Mouse (Mus musculus): ENCODE measurements around the gene Usp2. TPM values are rescaled to one million over a fixed set of nuclear protein-coding genes. Genes with fewer than 3 reads are reported as not detected.

Usp2 gene
- polyA plus RNA-seq, 1 experiment, result 9.6 TPM

DNA sequence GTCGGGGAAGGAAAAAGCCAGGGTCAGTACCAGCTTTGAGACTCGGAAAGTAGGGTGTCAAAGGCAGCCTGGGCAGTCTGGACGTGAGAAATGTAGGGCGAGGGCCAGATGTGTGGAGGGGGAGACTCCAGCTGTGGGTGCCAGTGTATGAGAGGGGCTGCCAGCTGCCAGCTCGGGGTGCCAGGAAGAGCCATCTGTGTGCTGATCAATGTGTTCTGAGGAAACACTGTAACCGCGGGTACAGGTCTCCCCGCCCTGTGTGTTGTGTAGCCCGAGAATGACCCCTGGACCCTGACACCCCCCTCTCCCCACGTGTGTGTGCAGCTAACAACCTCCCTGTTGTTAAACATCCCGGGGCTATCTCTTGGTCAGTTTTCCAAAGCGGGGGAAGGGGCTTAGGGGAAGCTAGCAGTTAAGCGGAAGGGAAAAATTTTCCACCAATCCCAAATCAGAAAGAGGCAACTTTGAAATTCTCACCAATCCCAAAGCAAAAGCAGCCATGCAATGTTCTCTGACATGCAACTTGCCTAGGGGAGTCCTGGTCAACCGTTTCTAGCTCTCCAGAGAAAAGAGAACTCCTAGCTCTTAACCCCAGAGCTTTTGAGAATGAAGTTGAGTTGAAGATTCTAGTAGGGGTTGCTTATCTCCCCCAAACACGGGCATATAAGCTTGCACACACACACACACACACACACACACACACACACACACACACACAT is 579 bp downstream of the Usp2 start:
- Histone ChIP-seq H3K4me1 (ENCODE audit: control insufficient read depth, insufficient read depth, low read length) (peaks cover 2% of the 10 kb centered on the region), H3K27ac (ENCODE audit: insufficient read depth, low read length) (no peak overlapping the region)

DNA sequence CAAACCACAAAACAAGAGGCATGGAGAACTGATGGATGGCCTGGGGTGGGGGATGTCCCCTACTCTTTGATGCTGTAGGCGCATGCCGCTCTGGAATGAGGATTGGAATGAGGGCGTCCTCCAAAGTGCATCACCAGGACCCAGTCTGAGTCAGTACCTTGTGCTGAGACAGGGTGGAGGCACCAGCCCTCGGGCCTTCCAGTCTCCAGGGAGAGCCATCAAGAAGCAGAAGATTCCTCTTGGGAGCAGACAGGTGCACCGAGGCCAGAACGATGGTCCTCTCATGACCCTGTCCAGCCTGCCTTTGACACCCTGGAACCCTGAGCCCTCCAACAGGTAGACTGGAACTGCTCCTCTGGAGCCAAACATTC is 1.1 kb downstream of the Usp2 start:
- H3K4me3 ChIP-seq (ENCODE audit: low read depth, low read length), result no peak overlapping the region
- TF ChIP-seq EP300 (IDR thresholded peaks at IDR 0.05; ENCODE audit: insufficient read depth, low read depth, low read length) (no peak), POLR2A (IDR thresholded peaks at IDR 0.05; ENCODE audit: insufficient read depth, low read length) (no peak), CTCF (IDR thresholded peaks at IDR 0.05; ENCODE audit: low read depth, low read length) (no peak)
- H3K9ac ChIP-seq (ENCODE audit: low read depth, poor library complexity, severe bottlenecking), result no peak overlapping the region
- no peak overlapping the region for H3K27ac ChIP-seq (ENCODE audit: insufficient read depth, low read length)
- H3K4me1 ChIP-seq (ENCODE audit: control insufficient read depth, insufficient read depth, low read length), result peaks cover 2% of the 10 kb centered on the region
- H3K9me3 ChIP-seq (replicated peaks; ENCODE audit: control insufficient read depth, insufficient read depth, low read length, poor library complexity, severe bottlenecking), result no peaks in the 10 kb centered on the region
- no peaks in the 10 kb centered on the region for H3K27me3 ChIP-seq (ENCODE audit: control insufficient read depth, insufficient read depth, low read length, poor library complexity, severe bottlenecking)
- H3K36me3 ChIP-seq (ENCODE audit: control insufficient read depth, insufficient read depth, low read length, poor library complexity, severe bottlenecking), result no peaks in the 10 kb centered on the region

More for the DNA sequence above, 579 bp downstream of the Usp2 start:
- H3K9me3 ChIP-seq (replicated peaks; ENCODE audit: control insufficient read depth, insufficient read depth, low read length, poor library complexity, severe bottlenecking), result no peaks in the 10 kb centered on the region
- no peaks in the 10 kb centered on the region for H3K27me3 ChIP-seq (ENCODE audit: control insufficient read depth, insufficient read depth, low read length, poor library complexity, severe bottlenecking)
- TF ChIP-seq CTCF (IDR thresholded peaks at IDR 0.05; ENCODE audit: low read depth, low read length) (no peak), POLR2A (IDR thresholded peaks at IDR 0.05; ENCODE audit: insufficient read depth, low read length) (no peak), EP300 (IDR thresholded peaks at IDR 0.05; ENCODE audit: insufficient read depth, low read depth, low read length) (no peak)
- peak overlapping the region; percentile 80 for H3K4me3 ChIP-seq (ENCODE audit: low read depth, low read length)
- H3K36me3 ChIP-seq (ENCODE audit: control insufficient read depth, insufficient read depth, low read length, poor library complexity, severe bottlenecking), result no peaks in the 10 kb centered on the region
- peak overlapping the region; percentile 75 for H3K9ac ChIP-seq (ENCODE audit: low read depth, poor library complexity, severe bottlenecking)

DNA sequence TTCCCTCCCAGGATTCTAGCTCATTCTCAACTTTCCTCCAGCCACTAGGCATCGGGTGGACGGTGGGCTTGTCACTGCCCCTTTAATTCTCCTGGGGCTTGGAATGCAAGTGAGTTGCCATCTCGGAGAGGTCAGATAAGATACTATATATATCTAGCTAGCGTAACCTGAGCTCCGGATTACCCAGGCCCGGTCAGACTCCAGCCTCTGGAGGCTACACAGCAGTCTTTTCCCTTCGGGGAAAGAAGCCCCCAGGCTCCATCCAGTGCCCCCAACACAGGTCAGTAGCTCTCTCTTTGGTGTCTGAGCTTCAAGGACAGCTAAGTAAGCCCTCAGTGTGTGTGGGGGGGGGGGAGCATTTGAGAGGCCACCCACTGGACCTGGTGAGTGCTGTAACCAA is 2.4 kb downstream of the Usp2 start:
- Histone ChIP-seq H3K27ac (ENCODE audit: insufficient read depth, low read length) (no peak overlapping the region), H3K36me3 (ENCODE audit: control insufficient read depth, insufficient read depth, low read length, poor library complexity, severe bottlenecking) (no peaks in the 10 kb centered on the region), H3K4me3 (ENCODE audit: low read depth, low read length) (no peak overlapping the region), H3K4me1 (ENCODE audit: control insufficient read depth, insufficient read depth, low read length) (peaks cover 2% of the 10 kb centered on the region), H3K27me3 (ENCODE audit: control insufficient read depth, insufficient read depth, low read length, poor library complexity, severe bottlenecking) (no peaks in the 10 kb centered on the region), H3K9me3 (replicated peaks; ENCODE audit: control insufficient read depth, insufficient read depth, low read length, poor library complexity, severe bottlenecking) (no peaks in the 10 kb centered on the region), H3K9ac (ENCODE audit: low read depth, poor library complexity, severe bottlenecking) (no peak overlapping the region)
- TF ChIP-seq POLR2A (IDR thresholded peaks at IDR 0.05; ENCODE audit: insufficient read depth, low read length) (no peak), CTCF (IDR thresholded peaks at IDR 0.05; ENCODE audit: low read depth, low read length) (no peak), EP300 (IDR thresholded peaks at IDR 0.05; ENCODE audit: insufficient read depth, low read depth, low read length) (no peak)

DNA sequence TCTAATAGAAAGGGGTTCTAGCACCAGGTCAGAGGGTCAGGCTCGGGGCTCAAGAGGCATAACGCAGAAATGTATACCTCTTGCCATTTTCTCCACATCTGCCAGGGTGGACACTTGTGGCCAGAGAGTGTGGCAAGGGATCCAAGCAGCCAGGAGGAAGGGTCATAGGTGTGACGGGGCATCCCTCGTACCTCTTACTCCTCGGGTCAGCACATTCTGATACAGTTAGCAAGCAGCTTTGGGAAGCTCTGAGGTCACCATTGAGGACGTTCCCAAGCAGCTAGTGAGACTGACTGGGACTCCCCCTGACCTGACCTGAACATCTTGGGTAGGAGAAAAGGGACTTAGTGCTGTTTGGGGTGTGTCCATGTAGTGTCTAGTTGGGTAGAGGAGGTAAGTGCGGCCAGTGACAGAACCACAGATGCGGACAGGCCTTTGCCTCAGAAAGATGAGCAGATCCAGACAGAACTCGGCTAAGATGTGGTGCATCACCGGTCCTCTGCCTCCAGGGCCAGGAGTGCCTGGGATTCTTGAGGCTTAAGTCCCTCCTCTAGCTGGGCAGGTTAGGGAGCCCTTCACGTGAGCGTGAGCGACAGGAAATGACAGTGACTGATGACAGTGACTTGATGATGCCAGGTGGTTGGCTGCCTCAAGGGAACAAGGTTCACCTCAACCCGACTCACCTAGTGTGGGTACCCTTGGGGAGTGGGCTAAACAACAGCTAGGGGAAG is 3.5 kb downstream of the Usp2 start:
- no peak overlapping the region for H3K4me3 ChIP-seq (ENCODE audit: low read depth, low read length)
- no peaks in the 10 kb centered on the region for H3K9me3 ChIP-seq (replicated peaks; ENCODE audit: control insufficient read depth, insufficient read depth, low read length, poor library complexity, severe bottlenecking)
- TF ChIP-seq POLR2A (IDR thresholded peaks at IDR 0.05; ENCODE audit: insufficient read depth, low read length) (no peak), EP300 (IDR thresholded peaks at IDR 0.05; ENCODE audit: insufficient read depth, low read depth, low read length) (no peak), CTCF (IDR thresholded peaks at IDR 0.05; ENCODE audit: low read depth, low read length) (no peak)
- peaks cover 2% of the 10 kb centered on the region for H3K4me1 ChIP-seq (ENCODE audit: control insufficient read depth, insufficient read depth, low read length)
- no peaks in the 10 kb centered on the region for H3K27me3 ChIP-seq (ENCODE audit: control insufficient read depth, insufficient read depth, low read length, poor library complexity, severe bottlenecking)
- H3K9ac ChIP-seq (ENCODE audit: low read depth, poor library complexity, severe bottlenecking), result no peak overlapping the region
- no peak overlapping the region for H3K27ac ChIP-seq (ENCODE audit: insufficient read depth, low read length)
- no peaks in the 10 kb centered on the region for H3K36me3 ChIP-seq (ENCODE audit: control insufficient read depth, insufficient read depth, low read length, poor library complexity, severe bottlenecking)

DNA sequence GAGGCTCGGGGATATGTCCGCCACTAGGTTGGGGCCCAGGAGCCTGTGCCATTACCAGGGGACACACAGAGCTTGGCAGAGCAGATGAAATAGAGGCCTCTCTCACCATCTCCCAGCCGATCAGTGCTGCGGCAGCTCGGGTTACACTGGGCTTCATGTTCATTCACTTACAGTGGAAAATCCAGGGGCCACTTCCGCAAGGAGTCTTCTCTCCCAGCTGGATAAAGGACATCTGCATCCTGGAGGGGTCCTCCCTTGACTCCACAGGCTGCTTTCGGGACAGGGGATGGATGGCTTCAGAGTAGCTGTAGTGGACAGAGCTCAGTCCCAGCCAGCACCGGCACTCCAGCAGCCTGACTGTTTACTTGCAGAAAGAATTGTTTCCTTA is 4.0 kb downstream of the Usp2 start:
- Histone ChIP-seq H3K4me3 (ENCODE audit: low read depth, low read length) (no peak overlapping the region), H3K27ac (ENCODE audit: insufficient read depth, low read length) (no peak overlapping the region), H3K9ac (ENCODE audit: low read depth, poor library complexity, severe bottlenecking) (no peak overlapping the region), H3K27me3 (ENCODE audit: control insufficient read depth, insufficient read depth, low read length, poor library complexity, severe bottlenecking) (no peaks in the 10 kb centered on the region), H3K4me1 (ENCODE audit: control insufficient read depth, insufficient read depth, low read length) (peaks cover 2% of the 10 kb centered on the region), H3K9me3 (replicated peaks; ENCODE audit: control insufficient read depth, insufficient read depth, low read length, poor library complexity, severe bottlenecking) (no peaks in the 10 kb centered on the region), H3K36me3 (ENCODE audit: control insufficient read depth, insufficient read depth, low read length, poor library complexity, severe bottlenecking) (no peaks in the 10 kb centered on the region)
- TF ChIP-seq CTCF (IDR thresholded peaks at IDR 0.05; ENCODE audit: low read depth, low read length), result no peak
- no peak for TF ChIP-seq EP300 (IDR thresholded peaks at IDR 0.05; ENCODE audit: insufficient read depth, low read depth, low read length)
- no peak for TF ChIP-seq POLR2A (IDR thresholded peaks at IDR 0.05; ENCODE audit: insufficient read depth, low read length)

Measured in ES-Bruce4 (cell line).